Mouse (Mus musculus): ENCODE measurements around the gene Slc32a1. TPM values are rescaled to one million over a fixed set of nuclear protein-coding genes. Genes with fewer than 3 reads are reported as not detected.

Gene Slc32a1
- polyA plus RNA-seq (2014; fragmentation: Illumina TruSeq; extraction: RNeasy Lipid Tissue Mini Kit (QIAGEN cat#74804); ENCODE audit: low replicate concordance): not detected

DNA sequence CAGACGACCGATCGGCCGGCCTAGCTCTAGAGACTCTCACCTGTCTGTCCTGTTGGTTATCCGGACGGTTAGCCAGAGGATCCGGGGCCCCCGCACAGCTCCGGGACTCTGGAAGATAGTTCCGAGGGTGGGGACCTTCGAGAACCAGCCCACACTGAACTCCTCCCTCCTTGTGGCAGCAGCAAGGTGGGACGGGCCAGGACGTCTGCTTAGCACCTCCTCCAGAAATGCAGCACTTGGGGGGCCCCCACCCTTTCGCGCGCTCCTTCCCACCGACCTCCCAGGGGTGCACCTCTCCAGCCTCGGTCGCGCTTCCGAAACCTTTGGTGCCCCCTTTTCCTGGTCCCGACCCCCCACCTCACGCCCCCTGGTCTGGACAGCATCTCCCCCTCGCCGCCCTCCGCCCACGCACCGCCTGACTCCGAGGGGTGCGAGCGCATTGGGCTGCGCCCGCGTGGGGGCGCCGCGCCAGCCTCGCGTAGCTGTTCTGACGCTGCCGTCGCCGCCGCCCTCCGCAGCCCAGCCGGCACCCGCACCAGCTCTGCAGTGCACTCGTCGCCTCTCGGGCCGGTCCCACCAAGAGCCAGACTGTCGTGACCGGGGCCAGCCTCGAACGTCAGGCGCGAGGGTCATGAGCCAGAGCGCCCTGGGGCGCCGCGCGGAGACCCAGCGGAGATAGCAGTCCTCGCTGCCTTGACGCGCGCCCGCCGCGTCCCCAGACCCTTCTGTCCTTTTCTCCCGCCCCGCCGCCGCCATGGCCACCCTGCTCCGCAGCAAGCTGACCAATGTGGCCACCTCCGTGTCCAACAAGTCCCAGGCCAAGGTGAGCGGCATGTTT lies at the start of gene Slc32a1:
Gene Slc32a1 (plus strand): TSS at position 280 of the 838 bp plus-strand sequence.

DNA sequence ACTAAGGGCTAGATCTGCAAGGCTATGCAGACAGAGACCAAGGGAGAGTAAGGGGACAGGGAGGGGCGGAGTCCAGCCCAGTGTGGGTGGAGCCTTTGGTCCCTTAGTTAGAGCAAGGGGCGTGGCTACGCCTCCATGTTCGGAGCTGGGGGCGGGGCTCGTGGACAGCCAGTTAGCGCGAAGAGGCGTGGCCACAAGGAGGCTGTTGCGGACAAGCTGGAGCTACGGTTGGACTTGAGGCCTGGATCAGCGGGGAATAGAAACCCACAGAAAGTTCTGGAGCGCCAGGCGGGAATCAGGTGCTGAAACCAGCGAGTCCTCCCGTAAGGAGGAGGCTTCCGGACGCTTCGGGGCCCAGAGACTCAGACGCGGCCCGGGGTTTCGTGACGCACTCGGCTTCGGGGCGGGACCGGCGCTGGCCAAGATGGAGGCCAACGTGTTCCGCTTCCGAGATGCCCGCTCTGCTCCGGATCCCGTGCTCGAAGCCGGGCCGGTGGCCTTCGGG lies 14.2 kb downstream of the Slc32a1 start, which contains the start of gene Actr5:
Gene Actr5 (plus strand): TSS at position 171 of the 505 bp plus-strand sequence.

DNA sequence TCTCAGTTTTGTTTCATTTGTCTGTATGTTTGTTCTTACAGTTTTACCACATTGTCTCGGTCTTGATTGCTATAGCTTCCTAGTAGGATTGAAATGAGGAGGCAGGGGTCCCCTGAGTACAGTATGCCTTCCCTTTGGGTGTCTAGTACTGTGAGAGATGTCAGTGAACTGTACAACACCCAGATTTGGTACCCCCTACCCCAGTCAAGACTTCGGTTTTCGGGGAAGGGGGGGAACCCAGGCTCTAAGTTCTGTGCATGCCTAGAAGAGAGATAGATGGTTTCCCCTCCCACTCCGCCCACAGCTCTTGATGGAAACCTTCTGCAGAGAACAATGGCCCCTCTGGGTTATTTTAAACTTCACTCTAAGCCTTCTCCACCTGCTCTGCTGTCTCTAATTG lies 54.5 kb downstream of the Slc32a1 start, which contains the start of gene Ppp1r16b:
Gene Ppp1r16b (plus strand): TSS at position 301 of the 400 bp plus-strand sequence.

Other genes starting within 250 kb of the Slc32a1 start
- 5.5 TPM for gene Snhg11, start 235.1 kb upstream of the Slc32a1 start, polyA plus RNA-seq (2014; fragmentation: Illumina TruSeq; extraction: RNeasy Lipid Tissue Mini Kit (QIAGEN cat#74804); ENCODE audit: low replicate concordance)
- 34.4 TPM for gene Ralgapb, start 200.9 kb upstream of the Slc32a1 start, polyA plus RNA-seq (2014; fragmentation: Illumina TruSeq; extraction: RNeasy Lipid Tissue Mini Kit (QIAGEN cat#74804); ENCODE audit: low replicate concordance)
- gene Adig, start 108.2 kb upstream of the Slc32a1 start, polyA plus RNA-seq (2014; fragmentation: Illumina TruSeq; extraction: RNeasy Lipid Tissue Mini Kit (QIAGEN cat#74804); ENCODE audit: low replicate concordance): not detected
- not detected for gene Arhgap40, start 98.0 kb upstream of the Slc32a1 start, polyA plus RNA-seq (2014; fragmentation: Illumina TruSeq; extraction: RNeasy Lipid Tissue Mini Kit (QIAGEN cat#74804); ENCODE audit: low replicate concordance)
- gene Actr5, start 14.1 kb downstream of the Slc32a1 start, polyA plus RNA-seq (2014; fragmentation: Illumina TruSeq; extraction: RNeasy Lipid Tissue Mini Kit (QIAGEN cat#74804); ENCODE audit: low replicate concordance): 0.59 TPM
- gene Ppp1r16b, start 54.6 kb downstream of the Slc32a1 start, polyA plus RNA-seq (2014; fragmentation: Illumina TruSeq; extraction: RNeasy Lipid Tissue Mini Kit (QIAGEN cat#74804); ENCODE audit: low replicate concordance): 0.93 TPM
- 3.4 TPM for gene Fam83d, start 157.3 kb downstream of the Slc32a1 start, polyA plus RNA-seq (2014; fragmentation: Illumina TruSeq; extraction: RNeasy Lipid Tissue Mini Kit (QIAGEN cat#74804); ENCODE audit: low replicate concordance)
- gene Dhx35, start 184.0 kb downstream of the Slc32a1 start, polyA plus RNA-seq (2014; fragmentation: Illumina TruSeq; extraction: RNeasy Lipid Tissue Mini Kit (QIAGEN cat#74804); ENCODE audit: low replicate concordance): 4.9 TPM

Data from small intestine, adult 10 weeks (tissue).